Mouse (Mus musculus): ENCODE data around the gene Spindoc.

Gene Spindoc

GRCm38 (mm10) chr19:7382903-7383865 is at the start of gene Spindoc:
Gene Spindoc (minus strand): TSS chr19:7382994.
- DNase-seq (ENCODE audit: low read depth, low spot score) = peak; percentile 95

GRCm38 (mm10) chr19:7425398-7425775 is 42.6 kb upstream of the Spindoc start:
- DNase-seq (ENCODE audit: low read depth, low spot score) = no peak

GRCm38 (mm10) chr19:7424590-7425397 is 42.0 kb upstream of the Spindoc start:
- DNase-seq (ENCODE audit: low read depth, low spot score) = no peak

GRCm38 (mm10) chr19:7424131-7424530 is 41.3 kb upstream of the Spindoc start:
- DNase-seq (ENCODE audit: low read depth, low spot score) = no peak

GRCm38 (mm10) chr19:7423656-7424030 is 40.8 kb upstream of the Spindoc start:
- DNase-seq (ENCODE audit: low read depth, low spot score) = no peak

GRCm38 (mm10) chr19:7423028-7423655 is 40.3 kb upstream of the Spindoc start:
- DNase-seq (ENCODE audit: low read depth, low spot score) = no peak

GRCm38 (mm10) chr19:7422656-7423027 is 39.8 kb upstream of the Spindoc start:
- no peak for DNase-seq (ENCODE audit: low read depth, low spot score)

- no peak for DNase-seq (ENCODE audit: low read depth, low spot score)
Measured at GRCm38 (mm10) chr19:7421602-7422591, 39.1 kb upstream of the Spindoc start.

- peak; percentile 50 for DNase-seq (ENCODE audit: low read depth, low spot score)
Measured at GRCm38 (mm10) chr19:7420841-7421601, 38.2 kb upstream of the Spindoc start.

GRCm38 (mm10) chr19:7420108-7420507 is 37.3 kb upstream of the Spindoc start:
- DNase-seq (ENCODE audit: low read depth, low spot score) = no peak

- DNase-seq (ENCODE audit: low read depth, low spot score) = no peak
Measured at GRCm38 (mm10) chr19:7419134-7419533, 36.3 kb upstream of the Spindoc start.

- peak; percentile 81 for DNase-seq (ENCODE audit: low read depth, low spot score)
Measured at GRCm38 (mm10) chr19:7417911-7418849, 35.4 kb upstream of the Spindoc start.

- peak; percentile 77 for DNase-seq (ENCODE audit: low read depth, low spot score)
Measured at GRCm38 (mm10) chr19:7416834-7417735, 34.3 kb upstream of the Spindoc start, which contains the start of gene 2700081O15Rik. Gene 2700081O15Rik (plus strand): TSS chr19:7417625.

- no peak for DNase-seq (ENCODE audit: low read depth, low spot score)
Measured at GRCm38 (mm10) chr19:7415916-7416833, 33.4 kb upstream of the Spindoc start.

GRCm38 (mm10) chr19:7412361-7412760 is 29.6 kb upstream of the Spindoc start:
- DNase-seq (ENCODE audit: low read depth, low spot score) = no peak

GRCm38 (mm10) chr19:7404623-7405229 is 21.9 kb upstream of the Spindoc start:
- DNase-seq (ENCODE audit: low read depth, low spot score) = no peak

Data from A20 (cell line).